Mouse (Mus musculus) adipocyte (in vitro differentiated cells): ENCODE measurements around the gene Myo10.
A peak's percentile ranks its signal among the peaks of the same experiment; 100 is the strongest.

ENCODE experiments used
- DNase-seq: peaks from one replicate; pipeline ENCODE4 v3.0.0-alpha.2; 2016; ENCODE audit warnings: low spot score

Myo10 gene

DNA sequence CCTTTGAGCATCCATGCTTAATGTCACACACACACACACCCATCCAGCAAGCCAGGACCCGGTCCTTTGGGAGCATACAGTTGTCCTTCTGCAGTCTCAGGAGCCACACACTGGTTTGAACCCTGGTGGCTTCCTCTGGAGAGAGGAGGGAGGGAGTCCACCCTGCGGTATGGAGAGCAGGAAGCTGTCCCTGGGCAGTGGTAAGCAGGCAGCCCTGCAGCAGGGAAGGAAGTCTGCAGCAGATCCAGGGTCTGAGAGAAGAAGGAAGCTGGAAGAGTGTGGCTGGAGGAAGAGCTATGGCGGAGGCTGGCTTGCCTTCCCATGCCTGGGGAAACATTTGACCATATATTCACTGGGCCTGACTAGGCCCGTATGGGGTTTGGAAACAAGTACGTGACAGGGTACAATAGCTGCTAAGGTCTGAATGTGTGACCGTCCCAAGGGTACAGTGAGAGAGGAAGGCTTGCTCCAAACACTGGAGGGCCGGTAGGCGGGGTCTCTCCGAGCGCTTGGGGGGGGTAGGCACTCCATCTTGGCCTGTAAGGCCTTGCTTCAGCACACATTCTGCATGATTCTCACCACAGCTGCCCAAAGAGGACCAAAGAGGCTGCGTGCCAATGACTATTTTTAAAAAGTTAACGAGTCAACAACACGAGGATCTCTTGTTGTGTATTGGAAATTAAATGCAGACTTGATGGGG, 142.5 kb downstream of the Myo10 start:
- DNase-seq = no peak

DNA sequence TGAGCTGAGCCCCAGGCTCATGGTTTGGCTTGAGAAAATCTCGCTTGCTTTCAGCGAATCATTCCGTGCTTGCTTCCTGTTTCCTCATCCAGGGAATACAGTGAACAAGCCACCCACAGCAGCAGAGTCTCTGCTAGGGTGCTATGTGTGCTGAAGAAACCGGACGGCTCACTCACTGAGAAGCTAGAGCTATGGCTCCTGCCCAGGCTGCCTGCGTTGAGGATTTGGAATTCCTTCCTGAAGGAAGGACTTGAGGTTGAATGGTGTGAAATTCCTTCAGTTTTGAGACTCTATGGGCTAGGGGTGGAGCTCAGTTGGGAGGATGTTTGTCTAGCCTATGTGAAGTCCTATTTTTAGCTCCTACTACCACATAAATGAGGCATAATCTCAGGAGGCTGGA, 145.5 kb downstream of the Myo10 start:
- peak; percentile 18 for DNase-seq

DNA sequence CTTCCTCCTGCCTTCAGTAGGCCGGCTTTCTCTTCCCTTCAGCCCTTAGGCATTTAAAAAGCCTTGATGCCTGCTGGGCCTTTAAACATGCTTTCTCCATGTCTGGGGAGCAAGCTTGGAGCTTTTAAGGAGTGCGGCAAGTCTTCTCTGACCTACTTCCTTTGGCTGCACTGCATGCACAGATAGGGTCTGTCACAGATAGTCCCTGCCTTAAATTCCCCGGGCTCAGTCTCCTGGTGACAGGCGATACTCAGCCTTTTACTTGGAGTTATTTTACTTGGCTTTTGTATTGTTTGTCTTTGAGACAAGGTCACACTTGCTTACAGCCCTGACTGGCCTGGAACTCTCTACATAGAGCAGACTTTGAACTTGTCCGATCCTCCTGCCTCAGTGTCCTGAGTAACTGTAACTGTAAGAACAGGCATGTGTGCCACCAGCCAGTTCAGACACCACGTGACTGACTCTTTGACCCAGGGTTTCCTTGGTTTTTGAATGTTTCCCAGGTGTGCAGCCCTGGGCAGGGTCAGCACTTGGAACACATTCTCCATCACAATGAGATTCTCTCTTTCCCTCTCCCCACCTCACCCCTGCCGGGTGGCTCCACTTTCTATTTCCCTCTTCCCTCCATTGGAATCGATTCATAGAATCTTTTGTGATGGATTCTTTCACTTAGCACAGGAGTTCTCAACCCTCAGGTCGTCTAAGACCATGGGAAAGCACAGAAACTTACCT, 147.4 kb downstream of the Myo10 start:
- no peak for DNase-seq

DNA sequence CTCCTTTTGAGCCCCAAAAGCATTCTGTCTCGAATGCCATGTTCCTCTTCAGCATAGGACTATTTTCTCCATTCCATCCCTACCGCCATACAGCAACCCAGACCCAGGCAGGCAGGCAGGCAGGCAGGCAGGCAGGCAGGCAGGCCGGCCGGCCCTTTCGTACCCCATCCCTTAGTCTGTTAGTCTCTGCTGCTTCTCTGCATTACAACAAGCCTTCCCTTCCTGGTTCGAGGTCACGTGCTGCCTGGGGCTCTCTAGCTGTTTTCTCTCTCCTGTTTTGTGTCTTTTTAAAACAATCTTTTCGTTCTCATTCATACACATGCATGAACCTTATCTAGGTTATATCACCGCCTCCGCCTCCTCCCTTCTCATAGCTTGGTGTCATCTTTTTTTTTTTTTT, 149.5 kb downstream of the Myo10 start:
- no peak for DNase-seq

DNA sequence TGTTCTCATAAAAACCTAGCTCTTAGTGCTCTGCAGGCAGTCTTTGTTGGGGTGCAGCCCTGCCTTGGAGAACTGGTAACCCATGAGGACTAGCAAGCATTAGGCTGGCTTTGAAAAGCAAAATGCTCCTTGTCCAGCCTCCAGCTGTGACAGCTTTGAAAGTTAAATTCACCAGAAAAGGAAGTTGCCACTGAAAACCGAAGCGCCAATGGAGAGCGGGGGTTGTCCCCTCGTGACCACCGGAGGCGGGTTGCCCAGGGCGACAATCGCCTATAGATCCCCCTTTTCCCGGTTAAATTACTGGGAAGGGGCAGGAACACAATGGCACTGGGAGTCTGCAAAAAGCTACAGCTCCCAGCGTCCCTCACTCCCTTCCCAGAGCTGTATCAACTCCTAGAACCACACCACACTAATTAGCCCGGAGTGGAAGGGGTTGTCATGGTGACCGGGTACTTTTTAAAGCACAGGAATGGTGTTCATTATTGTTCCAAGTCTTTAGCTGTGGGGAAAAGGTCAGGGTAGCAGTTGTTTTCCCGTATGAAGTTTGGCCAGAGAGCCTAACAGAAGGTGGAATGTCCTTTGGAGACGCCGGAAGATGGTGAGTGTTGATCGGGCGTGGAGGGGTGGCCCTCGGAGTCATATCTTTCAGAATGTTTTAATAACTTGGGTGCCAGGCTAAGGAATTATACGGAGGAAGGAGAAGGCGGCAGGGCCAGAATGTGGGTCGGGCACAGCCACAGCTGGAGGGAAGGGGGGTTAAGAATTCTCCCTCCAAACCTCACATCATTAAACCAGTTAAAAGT, 151.6 kb downstream of the Myo10 start:
- peak; percentile 74 for DNase-seq

DNA sequence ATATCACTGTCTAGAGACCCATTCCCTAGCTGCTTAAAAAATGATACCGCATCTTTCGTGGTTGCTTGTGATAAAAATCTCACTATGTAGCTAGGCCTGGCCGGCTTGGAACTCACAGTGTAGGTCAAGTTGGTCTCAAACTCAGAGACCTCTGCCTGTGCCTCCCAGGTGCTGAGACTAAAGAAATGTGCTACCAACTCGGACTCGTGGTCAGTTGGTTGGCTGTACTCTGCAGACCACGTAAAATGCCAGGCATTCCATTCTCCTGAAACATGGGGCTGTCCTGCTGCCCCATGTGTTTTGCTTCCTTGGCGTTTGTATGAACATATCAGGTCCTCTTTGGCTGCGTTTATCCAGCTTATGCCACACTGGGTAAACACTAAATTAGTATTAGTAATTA, 156.6 kb downstream of the Myo10 start:
- DNase-seq = no peak

DNA sequence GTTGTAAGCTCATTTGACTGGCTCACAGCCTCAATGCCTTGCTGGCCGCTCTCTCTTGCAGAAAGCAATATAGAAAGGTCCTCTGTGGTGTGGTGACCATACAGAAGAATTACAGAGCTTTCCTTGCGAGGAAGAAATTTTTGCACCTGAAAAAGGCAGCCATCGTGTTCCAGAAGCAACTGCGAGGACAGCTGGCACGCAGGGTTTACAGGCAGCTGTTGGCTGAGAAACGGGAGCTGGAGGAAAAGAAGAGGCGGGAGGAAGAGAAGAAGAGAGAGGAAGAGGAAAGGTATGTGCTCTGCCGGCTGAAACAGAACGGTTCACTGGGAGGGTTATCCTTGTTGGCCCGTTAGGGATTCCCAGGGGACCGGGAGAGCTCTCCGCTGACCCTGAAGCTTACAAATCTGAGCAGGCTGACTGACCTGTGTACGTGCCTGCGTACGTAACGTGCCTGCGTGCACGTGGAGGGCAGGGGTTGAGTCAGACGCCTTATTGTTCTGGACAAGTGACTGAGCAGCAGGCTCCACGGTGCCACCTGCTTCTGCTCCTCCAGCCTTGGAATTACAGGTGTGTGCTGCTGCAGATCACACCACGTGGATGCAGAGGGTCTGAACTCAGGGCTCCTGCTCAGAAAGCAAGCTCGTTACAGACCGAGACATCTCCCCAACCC, 157.3 kb downstream of the Myo10 start:
- no peak for DNase-seq

DNA sequence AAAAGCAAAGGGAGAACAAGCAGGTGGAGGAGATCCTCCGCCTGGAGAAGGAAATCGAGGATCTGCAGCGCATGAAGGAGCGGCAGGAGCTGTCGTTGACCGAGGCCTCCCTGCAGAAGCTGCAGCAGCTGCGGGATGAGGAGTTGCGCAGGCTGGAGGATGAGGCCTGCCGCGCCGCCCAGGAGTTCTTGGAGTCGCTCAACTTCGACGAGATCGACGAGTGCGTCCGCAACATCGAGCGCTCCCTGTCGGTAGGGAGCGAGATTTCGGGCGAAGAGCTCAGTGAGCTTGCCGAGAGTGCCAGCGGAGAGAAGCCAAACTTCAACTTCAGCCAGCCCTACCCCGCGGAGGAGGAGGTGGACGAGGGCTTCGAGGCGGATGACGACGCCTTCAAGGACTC, 158.7 kb downstream of the Myo10 start:
- no peak for DNase-seq

DNA sequence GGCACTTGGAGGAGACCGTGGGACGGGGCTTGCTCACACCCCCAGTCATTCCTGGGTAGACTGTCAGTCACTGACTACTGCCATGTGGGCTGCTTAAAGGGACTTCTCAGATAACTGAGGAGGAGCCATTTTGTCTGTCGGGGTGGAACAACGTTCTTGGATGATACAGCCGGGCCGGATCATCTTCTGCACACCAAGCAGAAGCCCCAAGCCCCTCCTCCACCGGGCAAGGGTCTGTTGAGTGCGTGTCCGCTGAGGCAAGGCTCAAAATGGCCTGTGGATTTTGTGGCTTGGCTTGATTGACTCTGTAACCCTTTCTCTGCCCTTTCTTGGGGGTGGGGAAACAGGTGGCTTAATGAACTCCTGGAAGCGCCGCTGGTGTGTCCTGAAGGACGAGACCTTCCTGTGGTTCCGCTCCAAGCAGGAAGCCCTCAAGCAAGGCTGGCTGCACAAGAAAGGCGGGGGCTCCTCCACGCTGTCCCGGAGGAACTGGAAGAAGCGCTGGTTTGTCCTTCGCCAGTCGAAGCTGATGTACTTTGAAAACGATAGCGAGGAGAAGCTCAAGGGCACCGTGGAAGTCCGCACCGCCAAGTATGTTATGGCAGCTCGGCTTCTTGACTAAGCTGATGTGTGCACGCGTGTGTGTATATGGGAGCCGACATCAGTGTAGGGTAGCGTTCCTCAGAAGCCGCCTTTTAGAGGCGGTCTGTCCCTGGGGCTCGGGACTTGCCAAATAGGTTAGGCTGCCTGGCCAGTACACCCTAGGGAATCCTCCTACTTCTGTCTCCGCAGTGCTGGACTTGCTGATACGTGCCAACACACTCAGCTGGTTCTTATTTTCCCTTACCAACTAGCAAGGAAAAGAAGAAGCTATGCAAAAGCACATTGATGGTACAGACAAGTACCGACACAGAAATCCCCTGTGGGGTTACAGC, 163.4 kb downstream of the Myo10 start:
- DNase-seq = peak; percentile 58

DNA sequence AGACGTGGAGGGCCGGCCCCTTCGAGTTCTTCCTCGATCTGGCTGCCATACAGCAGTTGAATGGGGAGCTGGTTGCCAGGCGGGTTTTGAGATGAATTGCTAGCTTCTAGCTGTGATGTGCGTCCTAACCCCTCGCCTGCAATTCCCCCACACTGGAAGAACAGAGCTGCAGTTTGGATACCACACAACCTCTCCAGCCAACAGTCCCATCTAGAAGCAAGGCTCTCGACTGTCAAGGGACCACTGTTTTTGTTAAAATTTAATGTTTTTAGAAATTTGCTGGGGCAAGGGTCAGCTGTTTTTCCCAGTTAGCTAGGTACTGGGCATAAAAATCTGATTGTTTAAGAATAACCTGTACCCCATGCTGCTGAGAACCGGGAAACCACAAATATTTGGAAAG, 165.1 kb downstream of the Myo10 start:
- no peak for DNase-seq

DNA sequence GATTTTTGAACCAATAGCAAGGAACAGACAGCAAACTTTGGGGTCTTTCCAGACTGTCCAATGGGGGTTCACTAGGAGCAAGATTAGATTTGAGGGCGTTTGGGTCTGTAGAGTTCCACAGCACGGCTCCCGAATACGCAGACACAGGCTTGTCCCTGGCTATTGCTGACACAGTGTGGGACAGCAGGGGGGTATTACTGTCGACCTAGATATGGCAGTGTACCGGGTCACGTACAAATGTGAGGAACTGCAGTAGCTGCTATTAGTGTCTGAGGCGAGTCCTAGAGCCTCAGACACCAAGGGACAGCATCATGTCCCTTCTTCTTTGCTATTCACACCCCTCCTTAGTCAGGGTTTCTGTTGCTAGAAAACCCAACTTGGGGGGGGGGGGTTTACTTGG, 165.6 kb downstream of the Myo10 start:
- no peak for DNase-seq

DNA sequence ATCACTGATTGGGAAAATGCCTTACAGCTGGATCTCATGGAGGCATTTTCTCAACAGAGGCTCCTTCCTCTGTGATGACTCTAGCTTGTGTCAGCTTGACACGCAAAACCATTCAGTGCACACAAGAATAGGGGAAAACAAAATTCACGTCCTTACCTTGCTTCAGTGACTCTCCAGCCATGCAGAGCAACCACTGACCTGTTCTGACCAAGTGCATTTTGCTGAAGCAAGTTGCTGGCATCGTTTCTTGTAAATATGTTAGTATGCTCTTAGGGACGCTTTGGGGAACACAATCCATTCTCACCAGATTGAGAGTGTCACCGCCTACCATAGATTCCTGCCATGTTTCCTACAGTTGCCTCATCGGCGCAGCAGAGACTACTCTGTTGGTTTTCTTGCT, 166.2 kb downstream of the Myo10 start:
- no peak for DNase-seq

DNA sequence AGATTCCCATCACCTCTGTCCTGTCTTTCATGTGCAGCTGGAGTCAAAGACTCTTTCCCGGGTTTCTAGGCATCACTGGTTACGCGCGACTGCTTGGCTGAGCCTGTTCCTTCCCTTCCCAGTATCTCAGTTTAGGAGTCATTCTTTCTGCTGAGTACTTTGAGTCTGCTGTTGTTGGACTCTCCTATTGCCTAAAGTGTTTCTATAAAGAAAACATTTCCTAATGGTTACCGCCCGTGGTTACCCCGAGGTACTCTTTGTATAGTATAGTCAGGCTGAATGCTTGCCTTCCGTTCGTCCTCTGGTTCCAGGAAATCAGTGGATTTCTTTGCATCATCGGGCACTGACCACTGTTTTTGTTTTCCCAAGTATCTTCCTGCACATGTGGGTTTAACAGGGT, 166.9 kb downstream of the Myo10 start:
- DNase-seq = no peak

DNA sequence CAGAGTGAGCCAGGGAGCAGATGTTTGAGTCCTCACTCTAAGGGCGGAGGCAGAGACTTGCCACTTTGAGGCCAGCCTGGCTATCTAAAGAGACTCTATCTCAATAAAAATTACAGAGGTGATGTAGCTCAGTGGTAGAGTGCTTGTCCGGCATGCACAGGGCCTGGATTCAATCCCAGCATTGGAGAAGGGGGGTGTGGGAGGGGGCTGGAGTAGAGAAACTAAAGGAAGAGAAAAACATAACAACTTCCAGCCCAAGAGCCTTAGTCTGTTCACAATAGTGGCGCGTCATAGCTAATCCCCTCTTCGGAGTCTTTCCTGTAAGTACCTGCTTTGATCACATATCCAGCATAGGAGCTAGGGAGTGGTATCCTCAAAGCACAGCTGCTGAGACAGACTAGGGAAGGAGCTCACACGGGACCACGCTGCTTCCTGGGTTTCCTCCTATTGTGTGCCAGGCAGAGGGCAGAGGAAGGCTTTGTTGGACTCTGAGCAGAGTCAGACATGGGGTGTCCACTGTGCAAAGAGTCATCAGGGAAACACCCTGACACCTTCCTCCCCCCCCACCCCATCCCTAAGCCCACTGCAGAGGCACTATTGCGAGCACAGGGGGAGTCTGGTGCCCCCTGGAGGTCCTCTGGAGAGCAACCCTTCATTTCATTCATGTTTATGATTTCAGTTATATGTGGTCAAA, 169.5 kb downstream of the Myo10 start:
- no peak for DNase-seq

DNA sequence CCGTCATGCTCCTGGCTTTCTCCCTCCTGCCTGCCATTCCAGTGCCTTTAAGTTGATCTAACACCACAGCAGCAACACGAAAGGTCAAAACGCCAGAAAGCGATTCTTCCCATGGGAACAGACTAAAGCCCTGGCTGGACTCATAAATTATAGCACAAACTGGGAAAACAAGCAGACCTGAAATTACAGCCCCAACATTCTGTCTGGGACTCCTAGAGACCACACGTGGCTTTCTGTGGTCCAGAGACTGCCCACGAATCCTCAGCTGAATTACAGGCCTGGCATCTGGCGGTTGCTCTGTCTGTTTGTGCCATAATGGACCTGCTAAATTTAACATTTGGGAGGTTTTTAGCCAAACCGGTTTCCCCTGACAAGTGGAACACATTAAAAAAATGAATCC, 171.8 kb downstream of the Myo10 start:
- no peak for DNase-seq

DNA sequence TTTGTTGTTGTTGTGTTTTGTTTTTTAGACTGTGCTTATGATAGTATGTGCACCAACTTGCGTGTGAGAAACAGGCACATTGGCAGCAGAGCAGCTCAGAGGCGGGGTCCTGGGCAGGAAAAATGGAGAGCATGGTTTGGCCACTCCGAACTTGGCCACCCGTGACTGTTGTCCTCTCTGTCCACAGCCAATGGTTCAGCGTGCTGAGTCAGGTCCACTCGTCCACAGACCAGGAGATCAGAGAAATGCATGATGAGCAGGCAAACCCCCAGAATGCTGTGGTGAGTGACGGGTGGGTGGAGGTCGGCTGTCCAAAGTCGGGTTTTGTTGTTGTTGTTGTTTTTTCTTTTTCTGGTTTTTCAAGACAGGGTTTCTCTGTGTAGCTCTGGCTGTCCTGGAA, 173.2 kb downstream of the Myo10 start:
- no peak for DNase-seq

DNA sequence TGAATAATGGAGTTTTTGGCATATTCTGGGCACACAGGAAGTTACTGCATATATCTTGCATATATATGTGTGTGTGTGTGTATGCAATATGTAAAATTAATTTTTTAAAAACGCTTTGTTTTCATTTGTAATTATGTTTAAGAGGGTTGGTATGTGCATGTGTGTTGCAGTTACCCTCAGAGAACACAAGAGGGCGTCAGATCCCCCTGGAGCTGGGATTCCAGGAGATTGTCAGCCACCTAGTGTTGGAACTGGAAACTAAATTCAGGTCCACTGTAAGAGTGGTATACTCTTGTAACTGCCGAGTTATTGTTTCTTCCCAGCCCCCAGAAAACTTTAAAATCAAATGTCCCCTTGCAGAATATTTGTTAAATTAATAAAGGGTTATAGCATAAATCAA, 174.0 kb downstream of the Myo10 start:
- peak; percentile 41 for DNase-seq

DNA sequence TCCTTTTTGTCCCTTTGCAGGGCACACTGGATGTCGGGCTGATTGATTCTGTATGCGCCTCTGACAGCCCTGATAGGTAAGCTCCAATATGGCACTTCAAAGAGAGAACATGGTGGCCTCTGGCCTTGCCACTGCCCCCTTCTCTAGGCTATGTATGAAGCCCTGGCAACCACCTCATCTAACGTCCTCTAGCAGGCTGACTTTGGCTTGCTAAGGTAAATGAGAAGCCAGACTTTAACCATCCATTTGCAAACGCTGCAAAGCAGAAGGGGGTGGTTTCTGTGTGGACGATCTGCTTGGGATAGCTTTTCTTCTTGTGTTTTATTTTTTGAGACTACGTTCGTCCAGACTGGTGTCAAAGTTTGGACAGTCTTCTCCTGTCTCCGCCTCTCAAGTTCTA, 174.9 kb downstream of the Myo10 start:
- no peak for DNase-seq

DNA sequence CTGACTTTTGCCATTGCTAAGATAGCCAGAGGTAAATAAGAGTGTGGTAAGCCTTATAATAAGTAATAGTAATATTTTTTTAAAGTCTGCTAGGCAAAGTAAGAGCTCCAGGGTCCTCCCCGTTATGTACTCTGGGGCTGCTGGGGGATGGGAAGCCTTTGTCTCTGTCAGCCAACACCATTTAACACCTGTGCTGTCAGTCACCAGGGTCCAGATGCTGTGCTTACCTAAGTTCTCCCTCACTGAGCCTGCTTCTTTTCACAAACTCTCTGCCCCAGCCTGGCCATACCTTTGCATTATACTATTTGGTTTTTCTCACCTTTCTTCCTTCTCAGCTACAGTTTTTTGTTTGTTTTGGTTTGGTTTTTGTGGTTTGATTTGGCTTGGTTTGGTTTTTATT, 175.6 kb downstream of the Myo10 start:
- no peak for DNase-seq

DNA sequence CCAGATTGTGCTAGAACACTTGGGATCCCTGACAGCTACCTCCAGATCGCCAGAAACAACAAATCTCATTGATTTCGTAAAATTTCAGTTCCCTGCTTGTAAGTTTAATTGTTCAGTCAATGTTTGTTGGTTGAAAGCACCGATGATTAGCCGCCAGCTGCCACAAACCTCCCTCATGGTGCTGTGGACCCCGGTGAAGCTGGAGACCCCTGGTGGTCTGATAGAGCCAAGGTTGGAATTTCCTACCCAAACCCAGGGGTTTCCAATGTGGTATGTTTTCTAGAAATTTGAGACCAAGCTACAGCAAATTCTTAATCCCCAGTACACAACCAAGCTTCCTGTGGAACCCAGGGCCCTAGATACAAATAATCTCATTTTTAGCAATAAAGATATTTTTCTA, 179.4 kb downstream of the Myo10 start:
- no peak for DNase-seq

DNA sequence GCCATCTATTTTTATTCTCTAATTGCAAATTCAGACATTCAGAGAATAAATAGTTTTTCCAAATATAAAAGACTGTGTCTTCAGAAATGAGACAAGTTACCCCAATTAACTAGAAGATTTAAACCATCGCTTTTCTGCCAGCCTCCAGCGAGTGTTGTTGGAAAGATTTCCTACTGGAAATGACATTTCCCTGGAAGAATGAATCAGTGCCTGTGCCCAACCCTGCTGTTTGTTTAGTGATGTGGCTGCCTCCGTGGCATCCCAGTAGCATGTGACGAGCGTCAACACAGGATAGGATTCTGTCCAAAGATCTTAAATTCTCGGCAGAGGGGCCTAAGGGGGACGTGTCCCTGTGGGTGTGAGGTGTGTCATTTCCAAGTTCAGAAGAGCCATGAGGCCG, 179.9 kb downstream of the Myo10 start:
- DNase-seq = no peak
